ENCODE assay signal across 9 mouse cellular contexts in the genomic region with DNA sequence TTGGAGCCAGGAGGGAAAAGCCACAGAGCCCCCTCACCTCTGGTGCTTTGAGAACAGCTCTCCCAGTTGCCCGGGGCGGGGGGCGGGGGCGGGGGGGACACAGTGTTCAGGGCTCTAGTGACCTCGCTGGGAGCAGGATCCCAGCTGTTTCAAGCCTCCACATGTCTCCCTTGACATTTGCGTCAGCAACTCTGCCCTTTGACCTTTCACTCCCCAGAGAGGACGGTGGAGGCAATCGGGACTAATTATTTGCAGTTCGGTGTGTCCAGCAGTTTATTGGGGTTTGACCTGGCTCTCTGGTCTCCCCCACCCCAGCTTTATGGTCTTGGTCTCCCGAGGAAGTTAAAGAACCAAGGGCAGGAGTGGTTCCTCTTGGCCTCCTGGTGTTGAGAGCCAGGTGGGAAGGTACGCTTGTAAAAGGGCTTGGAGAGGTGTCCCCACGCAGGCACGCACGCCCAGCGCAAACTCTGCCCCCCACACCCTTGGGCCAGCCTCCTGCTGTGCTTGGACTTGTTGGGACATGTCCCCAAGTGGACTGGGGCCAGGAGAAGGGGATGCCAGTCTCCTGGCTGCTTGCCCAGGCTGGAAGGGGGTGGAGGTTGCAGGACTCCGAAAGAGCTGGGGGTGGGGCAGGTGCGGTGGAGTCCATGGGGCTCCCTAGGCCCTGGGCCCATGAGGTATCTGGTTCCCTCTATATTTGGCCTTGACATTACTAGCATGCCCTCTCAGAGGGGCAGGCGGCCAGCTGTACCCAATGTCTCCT.
DNase-seq lines count a peak whose midpoint lies in the region; ATAC-seq and TF ChIP-seq lines count a peak whose summit lies in the region.
"Had no signal": no experiment of that assay in that cellular context is flagged by ENCODE, and none has a peak within 500 bp of the region (broad histone marks: within the 10 kb centered on the region; RNA-seq: fewer than 3 reads in every experiment).

No protein-coding gene starts in this region.

- TF ChIP-seq POLR2A in liver, adult 2 months (IDR thresholded peaks at IDR 0.05; ENCODE audit: extremely low read depth, insufficient read depth, low read length): no peak
- TF ChIP-seq POLR2A in small intestine, adult 2 months (IDR thresholded peaks at IDR 0.05; ENCODE audit: low read depth, low read length): no peak

- peak; percentile 13; the same call in 1 of the 2 replicates for ATAC-seq in forebrain, embryonic 11.5 days (replicated peaks; ENCODE audit: low FRiP score)
- ATAC-seq in forebrain, postnatal 0 days: no peak
- no peak for ATAC-seq in forebrain, embryonic 15.5 days (replicated peaks)
- peak; percentile 16; the same call in 1 of the 2 replicates for ATAC-seq in hindbrain, embryonic 11.5 days (ENCODE audit: low FRiP score)
- ATAC-seq in frontal cortex, adult (ENCODE audit: low TSS enrichment): no peak

- no peak overlapping the region for H3K9ac ChIP-seq in forebrain, embryonic 11.5 days (ENCODE audit: low read length)
- H3K9ac ChIP-seq in forebrain, postnatal 0 days: no peak overlapping the region
- no peak overlapping the region for H3K9ac ChIP-seq in forebrain, embryonic 15.5 days (replicated peaks)
- H3K9ac ChIP-seq in hindbrain, embryonic 11.5 days (ENCODE audit: low read depth, low read length): 0 out of 2 replicates have a peak overlapping the region, but pooled peaks have one; percentile 15
- H3K9ac ChIP-seq in liver, adult 2 months (ENCODE audit: low read depth, low read length): peak overlapping the region; percentile 65

- DNase-seq in forebrain, embryonic 11.5 days (ENCODE audit: low spot score): peak; percentile 56
- no peak for DNase-seq in forebrain, postnatal 0 days
- DNase-seq in adrenal gland, postnatal 10 days: peak; percentile 96
- peak; percentile 30 for DNase-seq in hindbrain, embryonic 11.5 days (ENCODE audit: low spot score)
- DNase-seq in liver, adult 2 months (ENCODE audit: extremely low read depth, low read depth, low spot score): peak; percentile 98

- H3K36me3 ChIP-seq in forebrain, embryonic 11.5 days (ENCODE audit: control insufficient read depth, insufficient read depth, low read length): no peaks in the 10 kb centered on the region
- no peaks in the 10 kb centered on the region for H3K36me3 ChIP-seq in forebrain, postnatal 0 days (ENCODE audit: insufficient read depth)
- H3K36me3 ChIP-seq in forebrain, embryonic 15.5 days: no peaks in the 10 kb centered on the region
- H3K36me3 ChIP-seq in hindbrain, embryonic 11.5 days (ENCODE audit: control insufficient read depth, insufficient read depth, low read length): no peaks in the 10 kb centered on the region
- no peaks in the 10 kb centered on the region; the same call in 1 of the 2 replicates for H3K36me3 ChIP-seq in liver, adult 2 months (ENCODE audit: control insufficient read depth, insufficient read depth, low read length)
- no peaks in the 10 kb centered on the region for H3K36me3 ChIP-seq in small intestine, adult 2 months (ENCODE audit: control insufficient read depth, insufficient read depth, low read length)

- no peak overlapping the region for H3K4me2 ChIP-seq in forebrain, embryonic 11.5 days (ENCODE audit: low read depth, low read length, severe bottlenecking)
- H3K4me2 ChIP-seq in forebrain, postnatal 0 days (ENCODE audit: low read depth): no peak overlapping the region
- no peak overlapping the region for H3K4me2 ChIP-seq in forebrain, embryonic 15.5 days (replicated peaks)
- no peak overlapping the region for H3K4me2 ChIP-seq in hindbrain, embryonic 11.5 days (replicated peaks; ENCODE audit: low read depth, low read length)

- 54% methylated on average over 18 of the region's 18 CpGs for WGBS in forebrain, embryonic 11.5 days
- WGBS in forebrain, postnatal 0 days: 34% methylated on average over 18 of the region's 18 CpGs
- WGBS in forebrain, embryonic 15.5 days: 40% methylated on average over 18 of the region's 18 CpGs
- 43% methylated on average over 16 of the region's 18 CpGs for WGBS in hindbrain, embryonic 11.5 days
- 23% methylated on average over 18 of the region's 18 CpGs for WGBS in liver, adult 2 months
- WGBS in small intestine, adult 2 months: 22% methylated on average over 18 of the region's 18 CpGs

- H3K27me3 ChIP-seq in forebrain, embryonic 11.5 days (ENCODE audit: control insufficient read depth, insufficient read depth, low read length): no peaks in the 10 kb centered on the region
- H3K27me3 ChIP-seq in forebrain, postnatal 0 days (ENCODE audit: insufficient read depth, low read length): no peaks in the 10 kb centered on the region
- no peaks in the 10 kb centered on the region for H3K27me3 ChIP-seq in forebrain, embryonic 15.5 days
- no peaks in the 10 kb centered on the region for H3K27me3 ChIP-seq in hindbrain, embryonic 11.5 days (ENCODE audit: control insufficient read depth, insufficient read depth, low read length)
- no peaks in the 10 kb centered on the region for H3K27me3 ChIP-seq in liver, adult 2 months (ENCODE audit: control insufficient read depth, insufficient read depth, low read length)
- H3K27me3 ChIP-seq in small intestine, adult 2 months (ENCODE audit: control insufficient read depth, insufficient read depth, low read length): no peaks in the 10 kb centered on the region

- H3K4me3 ChIP-seq in forebrain, embryonic 11.5 days (ENCODE audit: low read depth, low read length): no peak overlapping the region
- H3K4me3 ChIP-seq in forebrain, postnatal 0 days (ENCODE audit: low read depth, low read length): no peak overlapping the region
- no peak overlapping the region for H3K4me3 ChIP-seq in forebrain, embryonic 15.5 days
- H3K4me3 ChIP-seq in hindbrain, embryonic 11.5 days (ENCODE audit: low read depth, low read length): no peak overlapping the region
- peak overlapping the region; percentile 14 for H3K4me3 ChIP-seq in liver, adult 2 months (ENCODE audit: insufficient read depth, low read depth, low read length)
- H3K4me3 ChIP-seq in small intestine, adult 2 months (ENCODE audit: low read depth, low read length): no peak overlapping the region
- H3K4me3 ChIP-seq: erythroblast, embryonic 14.5 days had no signal

- no peaks in the 10 kb centered on the region for H3K79me2 ChIP-seq in liver, adult 2 months (ENCODE audit: control insufficient read depth, insufficient read depth, low read length)

- no peak overlapping the region for H3K27ac ChIP-seq in forebrain, embryonic 11.5 days (ENCODE audit: low read depth, low read length)
- H3K27ac ChIP-seq in forebrain, postnatal 0 days (ENCODE audit: low read depth, low read length): no peak overlapping the region
- H3K27ac ChIP-seq in forebrain, embryonic 15.5 days (replicated peaks): peak overlapping the region; percentile 21
- no peak overlapping the region for H3K27ac ChIP-seq in hindbrain, embryonic 11.5 days (ENCODE audit: low read depth, low read length)
- H3K27ac ChIP-seq in liver, adult 2 months (replicated peaks; ENCODE audit: insufficient read depth, low read depth, low read length): peak overlapping the region; percentile 97
- H3K27ac ChIP-seq in small intestine, adult 2 months (ENCODE audit: insufficient read depth, low read depth, low read length): peak overlapping the region; percentile 98

- H3K9me3 ChIP-seq in forebrain, embryonic 11.5 days (ENCODE audit: control insufficient read depth, low read length): no peaks in the 10 kb centered on the region
- H3K9me3 ChIP-seq in forebrain, postnatal 0 days (ENCODE audit: low read length): no peaks in the 10 kb centered on the region
- no peaks in the 10 kb centered on the region for H3K9me3 ChIP-seq in forebrain, embryonic 15.5 days
- H3K9me3 ChIP-seq in hindbrain, embryonic 11.5 days (ENCODE audit: control insufficient read depth, low read length): no peaks in the 10 kb centered on the region

- peaks cover 8% of the 10 kb centered on the region; the same call in 1 of the 2 replicates for H3K4me1 ChIP-seq in forebrain, embryonic 11.5 days (replicated peaks; ENCODE audit: control insufficient read depth, insufficient read depth, low read length)
- no peaks in the 10 kb centered on the region for H3K4me1 ChIP-seq in forebrain, postnatal 0 days (ENCODE audit: insufficient read depth)
- peaks cover 43% of the 10 kb centered on the region for H3K4me1 ChIP-seq in forebrain, embryonic 15.5 days
- 0 out of 2 replicates have a peak, but pooled peaks cover 3% of the 10 kb centered on the region for H3K4me1 ChIP-seq in hindbrain, embryonic 11.5 days (replicated peaks; ENCODE audit: control insufficient read depth, insufficient read depth, low read length)
- peaks cover 16% of the 10 kb centered on the region for H3K4me1 ChIP-seq in liver, adult 2 months (ENCODE audit: control insufficient read depth, insufficient read depth, low read length)
- peaks cover 51% of the 10 kb centered on the region for H3K4me1 ChIP-seq in small intestine, adult 2 months (ENCODE audit: control insufficient read depth, insufficient read depth, insufficient read length, low read length)

- no peak for TF ChIP-seq CTCF in forebrain, postnatal 0 days (IDR thresholded peaks at IDR 0.05; ENCODE audit: low read depth)
- no peak for TF ChIP-seq CTCF in liver, adult 2 months (IDR thresholded peaks at IDR 0.05; ENCODE audit: low read depth, low read length)
- no peak for TF ChIP-seq CTCF in small intestine, adult 2 months (IDR thresholded peaks at IDR 0.05; ENCODE audit: extremely low read depth, insufficient read length, insufficient replicate concordance, low read depth, low read length)

Comparison
In these comparisons a context has a peak if more than half of its experiments do, and no peak if none do; other contexts are left out.
1. ATAC-seq: peak in forebrain, embryonic 11.5 days (single experiment) and hindbrain, embryonic 11.5 days (single experiment); none in forebrain, postnatal 0 days (single experiment), forebrain, embryonic 15.5 days (single experiment) and frontal cortex, adult (single experiment).
2. H3K27ac ChIP-seq: peak in forebrain, embryonic 15.5 days (single experiment), liver, adult 2 months (single experiment) and small intestine, adult 2 months (single experiment); none in forebrain, embryonic 11.5 days (single experiment), forebrain, postnatal 0 days (single experiment) and hindbrain, embryonic 11.5 days (single experiment).
3. H3K9ac ChIP-seq: peak in hindbrain, embryonic 11.5 days (single experiment) and liver, adult 2 months (single experiment); none in forebrain, embryonic 11.5 days (single experiment), forebrain, postnatal 0 days (single experiment) and forebrain, embryonic 15.5 days (single experiment).